Mouse (Mus musculus) C2C12 (cell line): Measurements from ENCODE around the gene Nrarp.

ENCODE experiments used
- CEBPB ChIP-seq: IDR thresholded peaks from one replicate; pipeline ENCODE4 v1.6.1; 2011; ENCODE audit warnings: low read depth, mild to moderate bottlenecking, control low read depth, moderate library complexity
- CTCF ChIP-seq: IDR thresholded peaks from one replicate; pipeline ENCODE4 v1.5.1; 2011; ENCODE audit not compliant: control insufficient read depth, insufficient read depth, insufficient read length
- MAX ChIP-seq: IDR thresholded peaks from one replicate; pipeline ENCODE4 v1.6.1; 2011; ENCODE audit warnings: mild to moderate bottlenecking, control low read depth
- MYOD1 ChIP-seq: IDR thresholded peaks from one replicate; pipeline ENCODE4 v1.6.1; 2011; ENCODE audit warnings: low read depth; ENCODE audit not compliant: control insufficient read depth, insufficient read length
- MYOG ChIP-seq: IDR thresholded peaks from one replicate; pipeline ENCODE4 v1.6.1; 2011; ENCODE audit not compliant: control insufficient read depth, insufficient read length; ENCODE audit errors: extremely low read depth
- USF1 ChIP-seq: IDR thresholded peaks from one replicate; pipeline ENCODE4 v1.6.1; 2011; ENCODE audit warnings: low read depth, mild to moderate bottlenecking, control low read depth, moderate library complexity

DNA sequence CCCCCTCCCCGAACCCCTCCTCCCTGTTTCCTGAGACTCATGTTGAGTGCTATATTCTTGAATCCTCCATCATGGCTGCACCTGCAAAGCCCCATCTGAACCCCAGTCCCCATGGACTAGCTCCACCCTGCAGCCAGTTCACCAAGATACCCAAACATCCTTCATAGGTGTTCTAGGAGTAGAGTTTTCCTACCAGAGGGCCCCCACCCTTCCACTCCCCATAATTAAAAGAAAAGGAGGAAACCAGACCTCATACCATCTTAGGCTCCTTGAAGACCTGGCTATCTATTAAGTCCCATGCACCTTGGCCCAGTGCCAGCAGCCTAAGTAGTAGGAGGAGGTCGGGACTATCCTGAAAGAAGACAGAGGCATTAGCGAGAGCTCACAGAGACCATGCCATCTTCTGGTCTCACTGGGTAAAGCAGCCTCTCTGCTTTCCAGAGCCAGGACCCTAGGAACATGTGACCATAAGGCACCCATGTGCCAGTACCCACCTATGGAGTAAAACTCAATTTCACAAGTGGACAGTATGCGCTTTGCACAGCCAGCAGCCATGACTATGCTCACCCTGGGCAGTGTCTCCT, 23.2 kb downstream of the Nrarp start:
- no peak for TF ChIP-seq CTCF
- no peak for TF ChIP-seq USF1
- no peak for TF ChIP-seq MAX
- TF ChIP-seq CEBPB: no peak
- no peak for TF ChIP-seq MYOG
- no peak for TF ChIP-seq MYOD1
